Mouse (Mus musculus): ENCODE data around the gene Fabp7. TPM values are rescaled to one million over a fixed set of nuclear protein-coding genes. Genes with fewer than 3 reads are reported as not detected.

Gene Fabp7
- total RNA-seq, 4 experiments from 2014 or later, result 0.34 TPM; not detected in 3

DNA sequence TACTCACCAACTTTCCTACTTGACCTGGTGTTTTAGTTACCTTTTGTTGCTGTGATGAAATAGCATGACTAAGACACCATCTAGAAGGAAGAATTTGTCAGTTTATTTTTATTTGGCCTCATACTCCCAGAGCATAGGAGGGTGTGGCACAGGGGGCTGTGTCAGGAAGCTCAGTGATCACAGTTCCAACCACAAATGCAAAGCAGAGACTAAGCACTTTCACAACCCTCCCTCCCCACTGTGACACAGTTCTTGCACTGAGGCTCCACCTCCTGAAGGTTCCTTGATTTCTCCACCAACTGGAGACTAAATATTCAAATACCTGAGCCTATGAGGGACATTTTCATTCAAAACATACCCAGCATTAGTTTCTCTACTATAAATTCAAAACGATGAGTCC, 14.8 kb downstream of the Fabp7 start:
- no peak for DNase-seq (ENCODE audit: low spot score)

DNA sequence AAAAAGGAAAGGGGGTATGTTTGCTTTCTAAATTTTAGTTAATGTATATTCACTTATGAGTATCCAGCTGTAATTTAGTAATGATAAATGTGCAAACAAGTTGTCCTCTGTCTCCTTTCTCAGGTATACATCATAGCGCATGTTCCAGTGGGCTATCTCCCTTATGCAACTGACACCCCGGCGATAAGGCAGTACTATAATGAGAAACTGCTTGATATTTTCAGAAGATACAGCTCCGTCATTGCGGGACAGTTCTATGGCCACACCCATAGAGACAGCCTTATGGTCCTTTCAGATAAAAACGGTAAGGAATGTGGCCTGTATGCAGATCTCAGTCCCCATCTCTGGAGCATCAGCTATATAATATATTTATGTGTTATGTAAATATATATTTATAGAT, 23.1 kb downstream of the Fabp7 start:
- DNase-seq (ENCODE audit: low spot score), result no peak

DNA sequence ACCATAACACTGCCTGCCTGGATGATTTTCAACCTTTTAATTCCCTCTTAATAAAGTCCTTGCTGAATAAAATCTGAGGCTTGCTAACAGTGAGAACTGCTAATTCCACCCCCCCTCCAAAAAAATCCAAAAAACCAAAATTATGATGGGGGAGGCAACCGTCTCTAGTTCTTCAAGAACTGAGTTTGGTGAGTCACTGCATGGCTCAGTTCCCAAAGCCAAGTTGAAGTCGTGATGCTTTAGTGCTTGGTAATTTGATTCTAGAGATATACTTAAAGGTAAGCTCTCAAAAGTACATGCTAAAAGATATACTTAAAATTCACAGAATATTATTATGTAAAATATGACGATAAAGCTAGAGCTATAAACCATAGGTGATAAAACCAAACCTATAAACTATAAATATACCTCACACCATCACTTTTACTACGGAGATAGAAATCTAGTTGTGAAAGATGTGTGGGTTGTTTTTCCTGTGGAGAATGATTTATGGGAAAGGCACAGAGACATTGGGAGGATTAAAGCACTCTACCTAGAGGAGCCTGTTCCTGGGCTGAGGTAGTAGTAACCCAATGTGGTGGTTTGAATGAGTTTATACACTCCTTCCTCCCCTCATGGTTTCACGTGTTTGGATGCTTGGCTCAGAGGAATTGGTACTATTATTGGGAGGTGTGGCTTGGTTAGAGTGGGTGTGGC, 27.6 kb downstream of the Fabp7 start:
- no peak for DNase-seq (ENCODE audit: low spot score)

DNA sequence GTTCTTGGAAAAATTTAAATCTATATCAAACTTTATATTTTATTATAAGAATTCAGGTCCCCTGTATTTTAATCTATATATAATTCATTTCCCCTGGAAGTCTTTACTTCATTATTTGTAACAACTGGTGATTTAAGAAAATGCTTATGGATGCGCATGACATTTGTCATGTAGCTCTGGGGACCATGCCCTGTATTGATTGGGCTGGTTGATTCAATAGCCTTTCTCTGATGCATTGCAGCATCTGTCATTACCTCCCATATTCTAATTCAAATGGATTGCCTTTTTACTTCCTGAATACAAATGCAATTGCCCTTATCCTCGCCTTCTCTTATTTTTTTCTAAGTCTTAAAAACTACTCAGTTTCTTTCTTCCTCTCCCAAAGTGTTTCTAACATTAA, 29.6 kb downstream of the Fabp7 start:
- no peak for DNase-seq (ENCODE audit: low spot score)

DNA sequence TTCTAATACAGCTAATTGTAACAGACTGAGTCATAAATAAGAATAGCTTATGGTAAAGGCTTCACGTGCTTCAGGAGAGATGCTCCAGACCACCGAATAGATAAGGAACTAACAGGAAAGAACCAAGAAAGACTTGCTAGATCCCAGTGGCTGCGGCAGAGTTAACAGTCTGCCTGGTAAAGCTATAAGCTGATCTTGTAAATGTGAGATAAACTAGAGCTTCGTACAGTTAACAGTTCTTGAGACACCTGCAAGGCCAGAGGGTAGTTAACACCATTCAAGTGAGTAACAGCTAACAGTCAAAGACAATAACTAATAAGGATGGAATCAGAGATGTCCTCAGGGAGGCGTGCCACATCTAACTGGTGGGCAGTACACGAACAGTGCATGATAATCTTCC, 31.2 kb downstream of the Fabp7 start:
- DNase-seq (ENCODE audit: low spot score), result no peak

DNA sequence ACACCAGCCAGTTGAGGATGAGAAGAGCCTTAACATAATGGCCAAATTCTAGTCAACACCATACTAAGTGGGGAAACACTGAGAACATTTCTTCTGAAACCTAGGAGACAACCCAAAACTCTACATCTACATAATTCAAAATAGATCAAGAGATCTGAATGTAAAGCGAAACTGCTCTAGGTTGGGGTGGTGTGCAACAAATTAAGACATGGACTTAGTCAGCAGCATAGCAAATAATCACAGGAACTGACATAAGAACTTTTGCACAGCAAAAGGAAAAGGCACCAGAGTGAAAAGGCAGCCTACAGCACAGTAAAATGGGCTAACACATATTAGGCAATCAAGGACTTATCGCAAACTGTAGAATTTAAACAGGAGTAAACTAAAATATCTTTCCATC, 34.5 kb downstream of the Fabp7 start:
- DNase-seq (ENCODE audit: low spot score), result no peak

DNA sequence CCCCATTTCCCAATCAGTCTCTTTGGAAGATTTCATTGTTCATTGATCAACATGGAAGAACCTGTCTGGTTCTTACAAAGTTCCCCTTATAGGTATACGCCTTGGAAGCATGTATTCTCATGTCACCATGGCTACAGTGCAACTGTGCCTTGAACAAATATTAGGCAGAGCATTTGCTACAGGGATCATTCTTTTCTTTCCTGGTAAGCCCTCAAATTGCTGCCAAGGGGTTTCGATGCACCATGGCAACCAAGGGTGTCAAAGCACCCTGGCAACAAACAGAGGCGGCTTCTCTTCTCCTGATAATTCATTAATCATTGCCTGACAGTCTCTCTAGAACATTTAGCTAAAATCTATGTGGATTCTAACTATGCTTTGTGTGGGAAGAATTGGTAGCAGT, 37.8 kb downstream of the Fabp7 start:
- DNase-seq (ENCODE audit: low spot score), result no peak

DNA sequence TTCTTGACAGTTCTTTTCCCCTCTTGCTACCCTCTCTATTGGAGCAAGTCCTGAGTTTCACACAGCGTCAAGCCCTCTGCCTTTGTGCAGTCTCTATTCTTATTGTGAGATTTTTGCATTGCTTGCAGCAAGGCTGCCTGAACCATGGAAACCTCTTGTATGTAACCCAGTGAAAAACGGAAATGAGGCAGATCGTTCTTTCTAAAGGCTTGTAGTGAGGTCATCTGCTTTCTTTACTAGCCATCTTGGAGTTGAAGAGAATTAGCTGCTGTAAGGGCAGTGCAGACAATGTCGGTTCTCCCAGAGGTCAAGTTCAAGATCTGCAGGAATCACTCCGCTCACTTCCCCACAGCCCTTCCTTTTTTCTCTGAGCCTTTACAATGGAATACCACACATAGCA, 44.0 kb downstream of the Fabp7 start:
- no peak for DNase-seq (ENCODE audit: low spot score)

DNA sequence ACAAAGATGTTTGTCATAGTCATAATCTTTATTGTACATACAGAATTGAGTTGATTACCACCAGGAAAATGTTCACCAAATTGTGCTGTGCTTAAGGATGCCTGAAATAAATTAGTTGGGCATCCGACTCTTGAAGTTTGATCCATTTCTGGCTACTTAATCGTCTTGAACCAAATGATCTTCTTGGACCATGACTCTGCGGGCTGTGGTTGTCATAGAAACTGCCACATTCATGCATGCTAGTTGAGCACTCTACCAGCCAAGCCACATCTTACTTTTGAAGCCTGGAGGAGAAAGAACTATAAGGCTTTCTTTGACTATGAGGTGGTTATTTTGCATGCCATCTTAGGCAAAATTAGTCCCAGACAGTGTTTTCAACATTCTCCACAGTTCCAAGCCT, 44.9 kb downstream of the Fabp7 start:
- no peak for DNase-seq (ENCODE audit: low spot score)

DNA sequence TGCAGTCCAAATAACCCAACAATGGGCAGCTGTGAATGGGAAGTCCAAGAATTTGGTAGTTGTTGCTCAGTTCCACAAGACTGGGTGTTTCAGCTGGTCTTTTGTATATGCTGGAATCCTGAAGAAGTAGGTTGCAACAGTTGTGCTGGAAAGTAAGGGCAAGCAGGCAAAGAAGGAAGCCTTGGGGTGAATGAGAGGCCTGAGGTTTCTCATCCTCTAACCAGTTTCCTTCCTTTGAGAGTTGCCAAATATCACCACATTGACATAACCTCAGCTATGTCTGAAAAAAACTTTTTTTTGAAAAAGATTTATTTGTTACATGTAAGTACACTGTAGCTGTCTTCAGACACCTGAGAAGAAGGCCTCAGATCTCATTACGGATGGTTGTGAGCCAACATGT, 50.4 kb downstream of the Fabp7 start:
- no peak for DNase-seq (ENCODE audit: low spot score)

DNA sequence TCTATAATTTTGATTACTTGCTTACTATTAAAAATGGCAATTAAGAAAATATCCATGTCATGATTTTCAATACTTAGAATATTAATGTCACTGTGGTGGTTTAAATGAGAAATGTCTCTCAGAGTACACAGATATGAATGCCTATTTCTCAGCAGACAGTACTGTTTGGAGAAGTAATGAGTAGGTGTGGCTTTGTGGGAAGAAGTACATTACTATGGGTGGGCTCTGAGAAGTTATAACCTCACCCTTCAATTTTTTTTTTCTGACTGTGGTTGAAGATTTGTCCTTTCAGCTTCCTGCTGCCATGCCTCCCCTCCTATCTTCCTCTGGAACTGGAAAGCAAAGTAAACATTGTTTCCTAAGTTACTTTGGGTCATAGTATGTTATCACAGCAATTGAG, 51.3 kb downstream of the Fabp7 start:
- DNase-seq (ENCODE audit: low spot score), result no peak

Other genes starting within 250 kb of the Fabp7 start
- gene Pkib, start 152.9 kb upstream of the Fabp7 start, total RNA-seq (2022), result 1 to 10 TPM in 2 of 4 experiments, under 1 TPM in 2; 0.68 to 2.2 (median 1.3) TPM
- 10 to 100 TPM; 62.0 to 66.1 (median 63.8) TPM for gene Smpdl3a, start 9.5 kb downstream of the Fabp7 start, total RNA-seq (2022)

Data from heart, adult 8-10 months (tissue).